Mouse (Mus musculus) testis, adult 2 months (tissue): ENCODE results near the gene Fzd5. TPM values are rescaled to one million over a fixed set of nuclear protein-coding genes. Genes with fewer than 3 reads are reported as not detected.

ENCODE experiments used
- H3K27ac ChIP-seq: fragments of 200-500 bp; 2 replicates; pipeline ENCODE4 v1.5.1; 2012; ENCODE audit warnings: low read depth, low read length; ENCODE audit not compliant: control insufficient read depth, insufficient read depth
- H3K27me3 ChIP-seq: fragments of 200-500 bp; 2 replicates; pipeline ENCODE4 v1.6.1; 2012; ENCODE audit warnings: mild to moderate bottlenecking, low read length, moderate library complexity; ENCODE audit not compliant: control insufficient read depth, insufficient read depth
- H3K36me3 ChIP-seq: fragments of 200-500 bp; 2 replicates; pipeline ENCODE4 v1.6.1; 2012; ENCODE audit warnings: mild to moderate bottlenecking, low read length; ENCODE audit not compliant: control insufficient read depth, insufficient read depth
- H3K4me1 ChIP-seq: fragments of 200-500 bp; 2 replicates; pipeline ENCODE4 v1.6.1; 2012; ENCODE audit warnings: low read length; ENCODE audit not compliant: control insufficient read depth, insufficient read depth
- H3K4me3 ChIP-seq: fragments of 200-500 bp; 2 replicates; pipeline ENCODE4 v1.5.1; 2012; ENCODE audit warnings: low read depth, mild to moderate bottlenecking, low read length, moderate library complexity, mixed read lengths; ENCODE audit not compliant: control insufficient read depth
- CTCF ChIP-seq: fragments of 200-500 bp; IDR thresholded peaks from 2 replicates; pipeline ENCODE4 v1.5.1; 2012; ENCODE audit warnings: low read depth, mild to moderate bottlenecking, inconsistent platforms, low read length, moderate library complexity; ENCODE audit not compliant: control insufficient read depth, insufficient read depth, insufficient replicate concordance
- POLR2A ChIP-seq: fragments of 200-500 bp; IDR thresholded peaks from 2 replicates; pipeline ENCODE4 v1.6.1; 2012; ENCODE audit warnings: low read depth, mild to moderate bottlenecking, inconsistent platforms, low read length, moderate library complexity; ENCODE audit not compliant: control insufficient read depth
- polyA plus RNA-seq: library from polyadenylated mRNA; depleted of rRNA; stranded (reverse); fragments of >200 nt; gene quantifications from 2 replicates; pipeline ENCODE4 v1.2.3, GENCODE M21; 2012; rRNA removed

The Fzd5 gene
- polyA plus RNA-seq, 1 experiment, result 1.9 TPM

DNA sequence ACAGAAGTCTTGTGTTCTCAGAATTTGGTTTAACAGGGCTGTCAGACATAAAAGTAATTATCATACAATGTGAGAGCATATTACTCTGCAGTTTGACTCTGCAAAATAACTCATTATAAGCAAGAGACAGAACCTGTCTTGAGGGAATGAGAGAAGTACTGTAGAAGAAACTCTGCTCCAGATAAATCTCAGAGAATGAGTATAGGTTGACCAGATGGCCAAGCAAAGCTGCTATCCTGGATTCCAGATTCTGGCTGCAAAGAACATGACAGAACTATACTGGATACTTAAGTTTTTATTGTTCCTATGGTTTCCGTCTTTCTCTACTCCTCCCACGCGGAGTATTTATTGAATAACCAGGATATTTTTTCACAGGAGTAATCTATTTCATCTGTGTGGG lies 54.5 kb downstream of the Fzd5 start:
- no peaks in the 10 kb centered on the region for H3K36me3 ChIP-seq
- no peak overlapping the region for H3K27ac ChIP-seq
- H3K4me3 ChIP-seq, result no peak overlapping the region
- H3K27me3 ChIP-seq, result no peaks in the 10 kb centered on the region
- TF ChIP-seq POLR2A (no peak), CTCF (no peak)
- no peaks in the 10 kb centered on the region; the same call in 1 of the 2 replicates for H3K4me1 ChIP-seq

DNA sequence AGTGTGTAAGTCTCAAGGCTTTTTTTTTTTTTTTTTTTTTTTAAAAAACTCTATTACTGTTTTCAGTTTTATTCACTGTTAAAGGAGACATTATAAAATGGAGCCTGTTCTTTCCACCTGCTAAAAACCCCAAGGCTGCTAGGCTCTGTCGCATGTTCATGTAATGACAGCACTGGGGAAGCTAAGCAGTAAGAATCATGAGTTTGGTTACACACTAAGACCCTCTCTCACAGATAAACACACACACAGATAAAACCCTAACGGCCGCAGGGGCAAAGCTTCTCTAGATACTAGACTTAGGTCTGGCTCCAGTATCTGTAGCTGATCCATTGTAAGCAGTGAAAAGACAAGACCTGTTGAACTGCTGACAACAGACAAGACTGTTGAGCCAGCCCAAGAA lies 56.1 kb downstream of the Fzd5 start:
- Histone ChIP-seq H3K27ac (no peak overlapping the region), H3K4me3 (no peak overlapping the region), H3K36me3 (no peaks in the 10 kb centered on the region), H3K27me3 (no peaks in the 10 kb centered on the region), H3K4me1 (no peaks in the 10 kb centered on the region; the same call in 1 of the 2 replicates)
- no peak for TF ChIP-seq CTCF
- no peak for TF ChIP-seq POLR2A

Other genes starting within 250 kb of the Fzd5 start
- 8.2 and 9.3 TPM in 2 replicates for gene Creb1, start 205.1 kb downstream of the Fzd5 start, polyA plus RNA-seq
- 3.1 and 4.4 TPM in 2 replicates for gene Mettl21a, start 120.5 kb downstream of the Fzd5 start, polyA plus RNA-seq
- gene Ccnyl1, start 47.3 kb downstream of the Fzd5 start, polyA plus RNA-seq, result 202 and 230 TPM in 2 replicates
- gene Plekhm3, start 219.1 kb upstream of the Fzd5 start, polyA plus RNA-seq, result 2.7 and 2.8 TPM in 2 replicates